Mouse (Mus musculus) liver, adult (tissue): ENCODE results near the gene Kpna2.

Experiments used
- GATA4 ChIP-seq: IDR thresholded peaks from 2 replicates; pipeline ENCODE4 v1.6.1; 2014; ENCODE audit warnings: mild to moderate bottlenecking, low read length; ENCODE audit not compliant: insufficient replicate concordance

The Kpna2 gene

GRCm38 (mm10) chr11:106965881-106966280, 33.5 kb downstream of the Kpna2 start:
- TF ChIP-seq GATA4 = no peak

- TF ChIP-seq GATA4 = no peak
These were observed 37.0 kb downstream of the Kpna2 start for GRCm38 (mm10) chr11:106962310-106962709.

- no peak for TF ChIP-seq GATA4
These were observed 37.8 kb downstream of the Kpna2 start for GRCm38 (mm10) chr11:106961471-106962081.

DNA sequence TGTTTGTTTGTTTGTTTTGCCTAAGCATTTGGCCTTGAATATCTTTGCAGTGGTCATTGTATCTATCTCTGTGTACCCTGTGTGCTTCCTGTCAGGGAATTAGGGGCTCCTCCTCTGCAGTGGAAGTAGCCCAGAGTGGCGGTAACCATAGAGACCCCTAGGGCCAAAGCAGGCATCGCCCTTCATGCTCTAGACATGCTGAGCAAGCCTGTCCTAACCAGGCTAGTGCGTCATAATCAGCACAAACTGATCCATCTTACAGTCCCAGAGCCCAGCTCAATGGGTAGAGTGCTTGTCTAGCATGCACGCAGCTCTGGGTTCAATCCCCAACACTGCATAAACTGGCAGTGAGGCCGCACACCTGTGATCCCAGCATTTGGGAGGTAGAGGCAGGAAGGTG, 40.2 kb downstream of the Kpna2 start:
- TF ChIP-seq GATA4 = no peak

GRCm38 (mm10) chr11:106958407-106959071, 40.8 kb downstream of the Kpna2 start:
- no peak; the same call in 1 of the 2 replicates for TF ChIP-seq GATA4

GRCm38 (mm10) chr11:106957271-106957980, 41.9 kb downstream of the Kpna2 start:
- peak; percentile 89 for TF ChIP-seq GATA4

DNA sequence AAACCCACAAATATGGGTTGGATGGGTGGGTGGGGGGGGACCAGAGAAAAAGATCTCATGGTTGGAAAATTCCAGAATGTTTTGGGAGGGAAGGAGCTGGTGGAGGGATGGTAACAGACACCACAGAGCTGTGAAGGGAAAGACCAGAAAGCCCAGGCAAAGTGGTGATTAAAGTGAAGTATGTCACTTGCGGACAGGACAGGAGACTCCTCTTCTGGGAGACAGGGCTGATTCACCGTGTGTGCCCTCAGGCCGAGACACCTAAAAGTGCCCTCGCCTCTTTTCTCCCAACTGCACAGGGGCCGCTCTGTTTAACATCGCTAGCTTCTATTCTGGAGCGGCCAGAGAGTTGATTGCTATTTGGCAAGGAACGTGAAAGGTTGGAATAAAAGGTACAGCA, 44.8 kb downstream of the Kpna2 start:
- TF ChIP-seq GATA4 = no peak

- TF ChIP-seq GATA4 = no peak
These were observed 45.2 kb downstream of the Kpna2 start for GRCm38 (mm10) chr11:106954116-106954515.
